Mouse (Mus musculus) CD4-positive, CD25-positive, alpha-beta regulatory T cell, adult 4 months (primary cell): ENCODE data around the gene Hoxd12. TPM values are rescaled to one million over a fixed set of nuclear protein-coding genes. Genes with fewer than 3 reads are reported as not detected.

Experiments used
- ATAC-seq: one replicate; pipeline ENCODE4 v1.8.0; 2017
- polyA plus RNA-seq, 2 experiments: library from polyadenylated mRNA; unstranded; fragments of 100-300 nt; shearing (Covaris generic); gene quantifications; one replicate each; pipeline ENCODE4 v1.2.1; 2017

Gene Hoxd12
- polyA plus RNA-seq, 2 experiments from 2014 or later = not detected

- ATAC-seq = no peak
These were observed 36.2 kb downstream of the Hoxd12 start for GRCm38 (mm10) chr2:74710929-74711543.

GRCm38 (mm10) chr2:74711721-74712621, 37.2 kb downstream of the Hoxd12 start, which contains the start of the genes Hoxd3 and Hoxd4:
Gene Hoxd3 (plus strand): TSS chr2:74711927.
Gene Hoxd4 (plus strand): TSS chr2:74711929.
- no peak for ATAC-seq

- ATAC-seq = no peak
These were observed 38.7 kb downstream of the Hoxd12 start for GRCm38 (mm10) chr2:74713239-74714150.

GRCm38 (mm10) chr2:74714156-74714789, 39.5 kb downstream of the Hoxd12 start:
- no peak for ATAC-seq

- ATAC-seq = no peak
These were observed 40.1 kb downstream of the Hoxd12 start for GRCm38 (mm10) chr2:74714881-74715280.

GRCm38 (mm10) chr2:74715504-74716241, 40.9 kb downstream of the Hoxd12 start:
- ATAC-seq = peak; percentile 69

- no peak for ATAC-seq
These were observed 45.6 kb downstream of the Hoxd12 start for GRCm38 (mm10) chr2:74720384-74720783.

- ATAC-seq = no peak
These were observed 46.2 kb downstream of the Hoxd12 start for GRCm38 (mm10) chr2:74720955-74721491.

GRCm38 (mm10) chr2:74721882-74722281, 47.1 kb downstream of the Hoxd12 start:
- ATAC-seq = no peak

GRCm38 (mm10) chr2:74722949-74723348, 48.1 kb downstream of the Hoxd12 start:
- no peak for ATAC-seq

GRCm38 (mm10) chr2:74724244-74725015, 49.6 kb downstream of the Hoxd12 start:
- no peak for ATAC-seq

- ATAC-seq = no peak
These were observed 50.4 kb downstream of the Hoxd12 start for GRCm38 (mm10) chr2:74725171-74725570.

- ATAC-seq = no peak
These were observed 51.7 kb downstream of the Hoxd12 start, which contains the start of gene Gm28230 for GRCm38 (mm10) chr2:74726551-74726950. Gene Gm28230 (plus strand): TSS chr2:74726728.

- no peak for ATAC-seq
These were observed 52.3 kb downstream of the Hoxd12 start for GRCm38 (mm10) chr2:74726973-74727639.

Other genes starting within 250 kb of the Hoxd12 start
- gene Lnpk, start 95.6 kb upstream of the Hoxd12 start, polyA plus RNA-seq = 10 to 100 TPM; 26.9 to 29.3 TPM
- gene Evx2, start 15.5 kb upstream of the Hoxd12 start, polyA plus RNA-seq = not detected
- not detected for gene Hoxd13, start 6.7 kb upstream of the Hoxd12 start, polyA plus RNA-seq
- not detected for gene Hoxd11, start 4.5 kb downstream of the Hoxd12 start, polyA plus RNA-seq
- not detected for gene Hoxd10, start 16.9 kb downstream of the Hoxd12 start, polyA plus RNA-seq
- gene Hoxd9, start 22.7 kb downstream of the Hoxd12 start, polyA plus RNA-seq = not detected
- not detected for gene Hoxd8, start 29.6 kb downstream of the Hoxd12 start, polyA plus RNA-seq
- gene Hoxd3, start 36.9 kb downstream of the Hoxd12 start, polyA plus RNA-seq = not detected
- gene Hoxd4, start 36.9 kb downstream of the Hoxd12 start, polyA plus RNA-seq = not detected
- gene Gm28230, start 51.7 kb downstream of the Hoxd12 start, polyA plus RNA-seq = not detected
- gene Hoxd1, start 88.0 kb downstream of the Hoxd12 start, polyA plus RNA-seq = not detected
- gene Mtx2, start 150.8 kb downstream of the Hoxd12 start, polyA plus RNA-seq = 10 to 100 TPM; 12.1 to 16.8 TPM